Mouse (Mus musculus): ENCODE results near the gene Chac2. TPM values are rescaled to one million over a fixed set of nuclear protein-coding genes. Genes with fewer than 3 reads are reported as not detected.
"Not testable (repeated sequence)": the region's sequence is repeated elsewhere in the genome, so short reads cannot be mapped to it uniquely, and the experiment has no call there.

Gene Chac2
- polyA plus RNA-seq (2015; fragmentation: Nextera tagmentation; extraction: Ambion mirVana) = 17.2 and 20.2 TPM in 2 replicates

DNA sequence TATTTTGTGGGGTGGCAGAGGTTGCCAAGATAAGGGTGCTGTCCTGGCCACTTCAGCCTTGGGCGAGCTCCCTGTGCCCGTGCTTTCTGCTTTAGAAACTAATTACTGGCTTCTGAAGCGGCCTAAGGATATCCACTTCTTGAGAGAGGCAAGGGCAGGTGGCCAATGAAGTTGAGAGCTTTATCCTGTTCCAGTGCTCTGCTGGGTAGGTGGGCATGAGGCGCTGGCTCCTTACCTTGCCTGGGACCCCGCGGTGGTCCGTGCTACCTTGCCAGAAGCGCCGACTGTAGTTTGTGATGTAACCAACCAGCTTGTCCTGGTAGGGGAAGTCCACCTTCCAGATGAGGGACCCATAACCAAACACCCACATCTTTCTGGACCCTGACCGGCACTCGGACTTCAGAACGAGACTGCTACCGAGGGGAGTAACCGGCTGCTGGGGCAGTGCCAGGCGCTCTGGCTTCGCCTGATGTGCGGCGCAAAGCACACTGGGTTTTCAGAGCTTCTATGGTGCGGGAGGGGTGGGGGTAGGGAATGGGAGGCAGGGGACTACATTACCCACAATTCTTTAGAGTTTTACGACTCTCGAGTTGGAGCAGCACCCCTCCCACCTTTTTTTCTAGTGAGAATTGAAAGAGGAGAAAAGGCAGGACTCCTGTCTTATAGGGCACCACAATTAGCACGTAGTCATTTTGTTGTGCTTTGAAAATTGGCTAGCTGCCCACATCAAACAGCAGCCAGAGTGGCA lies at the start of gene Chac2:
Gene Chac2 (minus strand): TSS at position 474 of the 748 bp plus-strand sequence.
- Histone ChIP-seq H3K4me3 (ENCODE audit: low read length) (peak within 1 kb of the TSS; percentile 68), H3K4me2 (ENCODE audit: low read depth, low read length) (peak within 1 kb of the TSS; percentile 72), H3K9ac (ENCODE audit: low read depth, low read length) (peak within 1 kb of the TSS; percentile 85), H3K4me1 (ENCODE audit: control insufficient read depth, insufficient read depth, low read length) (no peaks in the 10 kb centered on the region; the same call in 1 of the 2 replicates), H3K27ac (ENCODE audit: low read length) (peak within 1 kb of the TSS; percentile 80), H3K9me3 (ENCODE audit: control insufficient read depth, low read length) (no peaks in the 10 kb centered on the region), H3K36me3 (ENCODE audit: control insufficient read depth, insufficient read depth, low read length) (no peaks in the 10 kb centered on the region), H3K27me3 (replicated peaks; ENCODE audit: control insufficient read depth, insufficient read depth, low read length) (no peaks in the 10 kb centered on the region)
- ATAC-seq = peak; percentile 99
- under 1% methylated on average over 22 of the region's 22 CpGs for WGBS

DNA sequence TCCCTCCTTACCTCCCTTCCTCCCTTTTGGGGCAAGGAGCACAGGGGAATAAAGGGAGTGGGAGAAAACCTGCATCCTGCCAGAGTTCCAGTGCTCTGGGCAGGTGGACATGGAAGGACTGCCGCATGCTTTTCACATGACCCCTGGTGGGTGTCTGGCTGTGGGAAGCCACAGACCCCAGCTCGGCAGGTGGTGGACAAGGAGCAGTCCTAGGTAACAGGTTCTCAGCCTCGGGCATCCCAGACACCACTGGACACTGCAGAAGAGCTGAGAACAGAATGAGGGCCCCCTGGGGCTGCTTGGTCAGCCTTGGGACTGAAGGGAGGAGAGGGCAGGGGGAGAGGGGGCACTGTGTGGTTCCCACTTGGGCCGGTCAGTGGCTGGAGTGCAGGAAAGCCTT lies 48.8 kb upstream of the Chac2 start:
- Histone ChIP-seq H3K9me3 (ENCODE audit: control insufficient read depth, low read length) (no peaks in the 10 kb centered on the region), H3K27me3 (replicated peaks; ENCODE audit: control insufficient read depth, insufficient read depth, low read length) (no peaks in the 10 kb centered on the region), H3K9ac (ENCODE audit: low read depth, low read length) (no peak overlapping the region), H3K4me3 (ENCODE audit: low read length) (no peak overlapping the region), H3K36me3 (ENCODE audit: control insufficient read depth, insufficient read depth, low read length) (no peaks in the 10 kb centered on the region), H3K4me1 (ENCODE audit: control insufficient read depth, insufficient read depth, low read length) (no peaks in the 10 kb centered on the region), H3K27ac (ENCODE audit: low read length) (no peak overlapping the region), H3K4me2 (ENCODE audit: low read depth, low read length) (no peak overlapping the region)
- WGBS = 97% methylated on average over 4 of the region's 4 CpGs
- no peak for ATAC-seq

- H3K27ac ChIP-seq (ENCODE audit: low read length); ATAC-seq; H3K36me3 ChIP-seq (ENCODE audit: control insufficient read depth, insufficient read depth, low read length); H3K9me3 ChIP-seq (ENCODE audit: control insufficient read depth, low read length); H3K4me1 ChIP-seq (ENCODE audit: control insufficient read depth, insufficient read depth, low read length); H3K27me3 ChIP-seq (replicated peaks; ENCODE audit: control insufficient read depth, insufficient read depth, low read length); H3K4me2 ChIP-seq (ENCODE audit: low read depth, low read length); H3K9ac ChIP-seq (ENCODE audit: low read depth, low read length); H3K4me3 ChIP-seq (ENCODE audit: low read length): not testable (repeated sequence)
- 69% methylated on average over 15 of the region's 15 CpGs for WGBS
Measured at GRCm38 (mm10) chr11:31017466-31017865, 31.3 kb upstream of the Chac2 start.

GRCm38 (mm10) chr11:31009668-31010067 lies 23.5 kb upstream of the Chac2 start:
- H3K9me3 ChIP-seq (ENCODE audit: control insufficient read depth, low read length); H3K27me3 ChIP-seq (replicated peaks; ENCODE audit: control insufficient read depth, insufficient read depth, low read length); H3K4me1 ChIP-seq (ENCODE audit: control insufficient read depth, insufficient read depth, low read length); H3K4me2 ChIP-seq (ENCODE audit: low read depth, low read length); H3K4me3 ChIP-seq (ENCODE audit: low read length); ATAC-seq; H3K27ac ChIP-seq (ENCODE audit: low read length); H3K36me3 ChIP-seq (ENCODE audit: control insufficient read depth, insufficient read depth, low read length); H3K9ac ChIP-seq (ENCODE audit: low read depth, low read length): not testable (repeated sequence)
- 88% methylated on average over 1 of the region's 1 CpGs for WGBS

GRCm38 (mm10) chr11:31001169-31001908 lies 15.2 kb upstream of the Chac2 start:
- Histone ChIP-seq H3K27me3 (replicated peaks; ENCODE audit: control insufficient read depth, insufficient read depth, low read length) (no peaks in the 10 kb centered on the region), H3K9me3 (ENCODE audit: control insufficient read depth, low read length) (no peaks in the 10 kb centered on the region), H3K4me2 (ENCODE audit: low read depth, low read length) (no peak overlapping the region), H3K9ac (ENCODE audit: low read depth, low read length) (no peak overlapping the region), H3K27ac (ENCODE audit: low read length) (no peak overlapping the region), H3K4me1 (ENCODE audit: control insufficient read depth, insufficient read depth, low read length) (no peaks in the 10 kb centered on the region), H3K36me3 (ENCODE audit: control insufficient read depth, insufficient read depth, low read length) (no peaks in the 10 kb centered on the region), H3K4me3 (ENCODE audit: low read length) (no peak overlapping the region)
- ATAC-seq = peak; percentile 93
- 79% methylated on average over 4 of the region's 4 CpGs for WGBS

GRCm38 (mm10) chr11:31000028-31000427 lies 13.9 kb upstream of the Chac2 start:
- no peak overlapping the region for H3K9ac ChIP-seq (ENCODE audit: low read depth, low read length)
- 84% methylated on average over 2 of the region's 2 CpGs for WGBS
- no peaks in the 10 kb centered on the region for H3K36me3 ChIP-seq (ENCODE audit: control insufficient read depth, insufficient read depth, low read length)
- no peaks in the 10 kb centered on the region for H3K9me3 ChIP-seq (ENCODE audit: control insufficient read depth, low read length)
- no peaks in the 10 kb centered on the region for H3K27me3 ChIP-seq (replicated peaks; ENCODE audit: control insufficient read depth, insufficient read depth, low read length)
- H3K4me3 ChIP-seq (ENCODE audit: low read length) = no peak overlapping the region
- H3K4me2 ChIP-seq (ENCODE audit: low read depth, low read length) = no peak overlapping the region
- ATAC-seq = no peak
- no peaks in the 10 kb centered on the region for H3K4me1 ChIP-seq (ENCODE audit: control insufficient read depth, insufficient read depth, low read length)
- no peak overlapping the region for H3K27ac ChIP-seq (ENCODE audit: low read length)

GRCm38 (mm10) chr11:30998704-30999103 lies 12.6 kb upstream of the Chac2 start:
- Histone ChIP-seq H3K27ac (ENCODE audit: low read length) (no peak overlapping the region), H3K9ac (ENCODE audit: low read depth, low read length) (no peak overlapping the region), H3K4me3 (ENCODE audit: low read length) (no peak overlapping the region), H3K36me3 (ENCODE audit: control insufficient read depth, insufficient read depth, low read length) (no peaks in the 10 kb centered on the region), H3K27me3 (replicated peaks; ENCODE audit: control insufficient read depth, insufficient read depth, low read length) (no peaks in the 10 kb centered on the region), H3K9me3 (ENCODE audit: control insufficient read depth, low read length) (no peaks in the 10 kb centered on the region), H3K4me1 (ENCODE audit: control insufficient read depth, insufficient read depth, low read length) (no peaks in the 10 kb centered on the region), H3K4me2 (ENCODE audit: low read depth, low read length) (no peak overlapping the region)
- WGBS = 77% methylated on average over 2 of the region's 2 CpGs
- no peak for ATAC-seq

- ATAC-seq = no peak
- Histone ChIP-seq H3K9me3 (ENCODE audit: control insufficient read depth, low read length) (no peaks in the 10 kb centered on the region), H3K27ac (ENCODE audit: low read length) (no peak overlapping the region), H3K27me3 (replicated peaks; ENCODE audit: control insufficient read depth, insufficient read depth, low read length) (no peaks in the 10 kb centered on the region), H3K4me3 (ENCODE audit: low read length) (no peak overlapping the region), H3K4me2 (ENCODE audit: low read depth, low read length) (no peak overlapping the region), H3K36me3 (ENCODE audit: control insufficient read depth, insufficient read depth, low read length) (no peaks in the 10 kb centered on the region), H3K9ac (ENCODE audit: low read depth, low read length) (no peak overlapping the region), H3K4me1 (ENCODE audit: control insufficient read depth, insufficient read depth, low read length) (no peaks in the 10 kb centered on the region)
- WGBS = 89% methylated on average over 5 of the region's 5 CpGs
Measured at GRCm38 (mm10) chr11:30998199-30998598, 12.0 kb upstream of the Chac2 start.

DNA sequence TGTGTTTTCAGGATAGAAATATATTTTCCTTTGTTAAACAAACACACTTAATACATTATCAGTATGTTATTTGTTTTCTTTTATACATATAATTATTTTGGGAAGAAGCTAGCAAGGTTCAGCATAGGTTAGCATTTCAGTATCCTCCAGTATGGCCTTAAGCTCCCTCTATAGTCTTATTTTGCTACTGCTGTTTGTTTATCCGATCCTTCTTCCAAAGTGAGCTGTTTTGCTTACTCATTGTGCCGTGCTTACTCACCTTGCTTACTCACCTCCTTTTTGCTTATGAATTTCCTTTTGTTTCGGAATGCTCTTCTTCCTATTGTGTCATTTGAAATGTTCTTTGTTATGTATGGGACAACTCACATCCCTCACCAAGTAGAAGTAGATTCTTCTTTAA lies 10.5 kb upstream of the Chac2 start:
- no peak overlapping the region for H3K9ac ChIP-seq (ENCODE audit: low read depth, low read length)
- no peak overlapping the region for H3K4me2 ChIP-seq (ENCODE audit: low read depth, low read length)
- 85% methylated on average over 3 of the region's 3 CpGs for WGBS
- H3K9me3 ChIP-seq (ENCODE audit: control insufficient read depth, low read length) = no peaks in the 10 kb centered on the region
- H3K4me3 ChIP-seq (ENCODE audit: low read length) = no peak overlapping the region
- H3K4me1 ChIP-seq (ENCODE audit: control insufficient read depth, insufficient read depth, low read length) = no peaks in the 10 kb centered on the region
- no peak overlapping the region for H3K27ac ChIP-seq (ENCODE audit: low read length)
- ATAC-seq = no peak
- no peaks in the 10 kb centered on the region for H3K36me3 ChIP-seq (ENCODE audit: control insufficient read depth, insufficient read depth, low read length)
- no peaks in the 10 kb centered on the region for H3K27me3 ChIP-seq (replicated peaks; ENCODE audit: control insufficient read depth, insufficient read depth, low read length)

All from intestine, embryonic 16.5 days (tissue).